In genomic region chr11:25646282-25646681, GRCm38 (mm10) we compare ENCODE assay signal across 22 mouse cellular contexts.
DNase-seq lines count a peak whose midpoint lies in the region; ATAC-seq and TF ChIP-seq lines count a peak whose summit lies in the region.
"Had no signal": no experiment of that assay in that cellular context is flagged by ENCODE, and none has a peak within 500 bp of the region (broad histone marks: within the 10 kb centered on the region; RNA-seq: fewer than 3 reads in every experiment).

No protein-coding gene starts in this region.

- DNase-seq in embryonic facial prominence, embryonic 14.5 days (ENCODE audit: low spot score), result peak; percentile 16
- DNase-seq in embryonic facial prominence, embryonic 10.5 days (ENCODE audit: low spot score), result no peak
- DNase-seq in hindbrain, embryonic 14.5 days (ENCODE audit: low spot score), result no peak
- peak; percentile 61 for DNase-seq in lung, embryonic 14.5 days
- DNase-seq in lung, postnatal 36 days, result no peak
- DNase-seq in right cerebral cortex, postnatal 4 days, result peak; percentile 15
- no peak for DNase-seq in right cerebral cortex, adult 18-20 months
- DNase-seq: adrenal gland, adult 8-10 months; cerebellum, adult 9-11 months; gastrocnemius, adult 2 months; kidney, adult 11 months; lung, adult 18-20 months; thymus, adult 18-20 months; thymus, postnatal 4 days had no signal

- WGBS in embryonic facial prominence, embryonic 14.5 days, result 65% methylated on average over 5 of the region's 5 CpGs
- WGBS in embryonic facial prominence, embryonic 10.5 days, result 80% methylated on average over 5 of the region's 5 CpGs
- 83% methylated on average over 5 of the region's 5 CpGs for WGBS in hindbrain, embryonic 13.5 days
- 77% methylated on average over 5 of the region's 5 CpGs for WGBS in hindbrain, embryonic 14.5 days
- WGBS in lung, embryonic 14.5 days, result 48% methylated on average over 5 of the region's 5 CpGs

- no peaks in the 10 kb centered on the region for H3K9me3 ChIP-seq in embryonic facial prominence, embryonic 14.5 days (ENCODE audit: control insufficient read depth, low read length)
- H3K9me3 ChIP-seq in embryonic facial prominence, embryonic 10.5 days, result no peaks in the 10 kb centered on the region
- no peaks in the 10 kb centered on the region for H3K9me3 ChIP-seq in hindbrain, embryonic 13.5 days
- H3K9me3 ChIP-seq in hindbrain, embryonic 14.5 days (ENCODE audit: control insufficient read depth, low read length), result no peaks in the 10 kb centered on the region
- H3K9me3 ChIP-seq in lung, embryonic 14.5 days (ENCODE audit: low read depth, low read length), result no peaks in the 10 kb centered on the region
- H3K9me3 ChIP-seq: embryonic facial prominence, embryonic 12.5 days; heart, embryonic 10.5 days; hindbrain, embryonic 15.5 days; stomach, embryonic 15.5 days had no signal

- no peak for ATAC-seq in embryonic facial prominence, embryonic 14.5 days (ENCODE audit: low read depth)
- ATAC-seq in hindbrain, embryonic 13.5 days (ENCODE audit: low FRiP score), result no peak
- ATAC-seq in hindbrain, embryonic 14.5 days (ENCODE audit: low FRiP score), result no peak
- no peak for ATAC-seq in lung, embryonic 14.5 days (ENCODE audit: insufficient read depth)
- ATAC-seq: Patski had no signal

- H3K27me3 ChIP-seq in embryonic facial prominence, embryonic 14.5 days (replicated peaks; ENCODE audit: control insufficient read depth, insufficient read depth, low read length), result no peaks in the 10 kb centered on the region
- no peaks in the 10 kb centered on the region for H3K27me3 ChIP-seq in embryonic facial prominence, embryonic 10.5 days (replicated peaks; ENCODE audit: low read depth, poor library complexity, severe bottlenecking)
- H3K27me3 ChIP-seq in hindbrain, embryonic 13.5 days, result no peaks in the 10 kb centered on the region
- H3K27me3 ChIP-seq in hindbrain, embryonic 14.5 days (ENCODE audit: control insufficient read depth, insufficient read depth, low read length), result no peaks in the 10 kb centered on the region
- no peaks in the 10 kb centered on the region for H3K27me3 ChIP-seq in lung, embryonic 14.5 days (ENCODE audit: insufficient read depth, low read length)
- H3K27me3 ChIP-seq: embryonic facial prominence, embryonic 12.5 days; hindbrain, embryonic 15.5 days; stomach, embryonic 15.5 days had no signal

- TF ChIP-seq CTCF in lung, embryonic 14.5 days (IDR thresholded peaks at IDR 0.05; ENCODE audit: low read depth), result no peak

- H3K36me3 ChIP-seq in embryonic facial prominence, embryonic 14.5 days (ENCODE audit: control insufficient read depth, insufficient read depth, low read length), result no peaks in the 10 kb centered on the region
- H3K36me3 ChIP-seq in embryonic facial prominence, embryonic 10.5 days (replicated peaks), result no peaks in the 10 kb centered on the region
- H3K36me3 ChIP-seq in hindbrain, embryonic 13.5 days, result no peaks in the 10 kb centered on the region
- no peaks in the 10 kb centered on the region for H3K36me3 ChIP-seq in hindbrain, embryonic 14.5 days (replicated peaks; ENCODE audit: control insufficient read depth, insufficient read depth)
- H3K36me3 ChIP-seq in lung, embryonic 14.5 days (ENCODE audit: insufficient read depth), result no peaks in the 10 kb centered on the region
- H3K36me3 ChIP-seq: embryonic facial prominence, embryonic 12.5 days; heart, embryonic 10.5 days; hindbrain, embryonic 15.5 days; stomach, embryonic 15.5 days had no signal

- H3K4me3 ChIP-seq in embryonic facial prominence, embryonic 14.5 days (ENCODE audit: low read depth, low read length), result no peak overlapping the region
- H3K4me3 ChIP-seq in embryonic facial prominence, embryonic 10.5 days, result no peak overlapping the region
- H3K4me3 ChIP-seq in hindbrain, embryonic 13.5 days, result no peak overlapping the region
- no peak overlapping the region for H3K4me3 ChIP-seq in hindbrain, embryonic 14.5 days (replicated peaks; ENCODE audit: low read length)
- no peak overlapping the region for H3K4me3 ChIP-seq in lung, embryonic 14.5 days (ENCODE audit: low read depth, low read length)
- H3K4me3 ChIP-seq: embryonic facial prominence, embryonic 12.5 days; gastrocnemius, adult 2 months; heart, embryonic 10.5 days; hindbrain, embryonic 15.5 days; myocyte; stomach, embryonic 15.5 days had no signal

- no peak overlapping the region for H3K27ac ChIP-seq in embryonic facial prominence, embryonic 14.5 days (replicated peaks; ENCODE audit: low read depth, low read length)
- H3K27ac ChIP-seq in embryonic facial prominence, embryonic 10.5 days (replicated peaks), result no peak overlapping the region
- H3K27ac ChIP-seq in hindbrain, embryonic 13.5 days, result peak overlapping the region; percentile 20; the same call in 1 of the 2 replicates
- H3K27ac ChIP-seq in hindbrain, embryonic 14.5 days, result no peak overlapping the region
- H3K27ac ChIP-seq in lung, embryonic 14.5 days (ENCODE audit: low read depth), result no peak overlapping the region
- H3K27ac ChIP-seq: embryonic facial prominence, embryonic 12.5 days; gastrocnemius, adult 2 months; heart, embryonic 10.5 days; stomach, embryonic 15.5 days had no signal

- peaks cover 8% of the 10 kb centered on the region; the same call in 1 of the 2 replicates for H3K4me1 ChIP-seq in embryonic facial prominence, embryonic 14.5 days (ENCODE audit: control insufficient read depth, insufficient read depth, low read length)
- peaks cover 14% of the 10 kb centered on the region for H3K4me1 ChIP-seq in embryonic facial prominence, embryonic 10.5 days
- H3K4me1 ChIP-seq in hindbrain, embryonic 13.5 days (replicated peaks), result peaks cover 18% of the 10 kb centered on the region
- H3K4me1 ChIP-seq in hindbrain, embryonic 14.5 days (replicated peaks; ENCODE audit: control insufficient read depth, insufficient read depth, low read length), result peaks cover 10% of the 10 kb centered on the region
- H3K4me1 ChIP-seq in lung, embryonic 14.5 days (ENCODE audit: insufficient read depth), result no peaks in the 10 kb centered on the region
- H3K4me1 ChIP-seq: heart, embryonic 10.5 days; stomach, embryonic 15.5 days had no signal

- H3K4me2 ChIP-seq in embryonic facial prominence, embryonic 14.5 days (ENCODE audit: low read depth, low read length), result no peak overlapping the region
- no peak overlapping the region for H3K4me2 ChIP-seq in hindbrain, embryonic 13.5 days
- H3K4me2 ChIP-seq in hindbrain, embryonic 14.5 days (replicated peaks), result no peak overlapping the region
- no peak overlapping the region for H3K4me2 ChIP-seq in lung, embryonic 14.5 days
- H3K4me2 ChIP-seq: liver, embryonic 11.5 days; stomach, embryonic 15.5 days had no signal

- no peak overlapping the region for H3K9ac ChIP-seq in embryonic facial prominence, embryonic 14.5 days (ENCODE audit: low read depth, low read length)
- H3K9ac ChIP-seq in hindbrain, embryonic 13.5 days, result no peak overlapping the region
- no peak overlapping the region for H3K9ac ChIP-seq in hindbrain, embryonic 14.5 days
- H3K9ac ChIP-seq in lung, embryonic 14.5 days, result no peak overlapping the region
- H3K9ac ChIP-seq: embryonic facial prominence, embryonic 12.5 days; hindbrain, embryonic 15.5 days; stomach, embryonic 15.5 days had no signal

Comparison
In these comparisons a context has a peak if more than half of its experiments do, and no peak if none do; other contexts are left out.
1. DNase-seq: peak in embryonic facial prominence, embryonic 14.5 days (single experiment), lung, embryonic 14.5 days (single experiment) and right cerebral cortex, postnatal 4 days (single experiment); none in embryonic facial prominence, embryonic 10.5 days (single experiment), hindbrain, embryonic 14.5 days (single experiment), lung, postnatal 36 days (single experiment) and right cerebral cortex, adult 18-20 months (single experiment).